Mouse (Mus musculus): ENCODE data around the gene Zswim3. TPM values are rescaled to one million over a fixed set of nuclear protein-coding genes. Genes with fewer than 3 reads are reported as not detected.
"Not testable (repeated sequence)": the region's sequence is repeated elsewhere in the genome, so short reads cannot be mapped to it uniquely, and the experiment has no call there.

Zswim3 gene
- polyA plus RNA-seq, 1 experiment from 2014 or later, result 8.9 TPM

DNA sequence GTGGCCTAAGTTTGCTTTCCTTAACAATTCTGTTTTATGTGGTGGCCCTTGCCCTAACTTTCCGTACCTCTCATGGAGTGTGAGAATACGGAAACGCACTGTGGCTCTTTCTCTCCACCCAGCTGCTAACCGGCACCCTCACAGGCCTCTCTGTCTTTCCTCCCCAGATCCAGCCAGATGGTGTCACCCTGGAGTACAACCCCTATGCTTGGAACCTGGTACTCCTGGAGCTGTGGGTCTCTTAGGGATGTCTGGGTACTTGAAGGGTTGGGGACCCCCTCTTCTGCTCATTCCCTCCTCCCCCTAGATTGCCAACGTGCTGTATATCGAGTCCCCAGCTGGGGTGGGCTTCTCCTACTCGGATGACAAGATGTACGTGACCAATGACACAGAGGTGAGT lies 29.6 kb downstream of the Zswim3 start:
- 44% methylated on average over 8 of the region's 8 CpGs for WGBS
- Histone ChIP-seq H3K27ac (ENCODE audit: low read depth) (no peak overlapping the region), H3K9me3 (ENCODE audit: control insufficient read depth, low read length) (no peaks in the 10 kb centered on the region), H3K36me3 (ENCODE audit: control insufficient read depth, insufficient read depth, low read length) (peaks cover 38% of the 10 kb centered on the region), H3K4me1 (replicated peaks; ENCODE audit: control insufficient read depth, insufficient read depth, low read length) (peaks cover 8% of the 10 kb centered on the region), H3K9ac (ENCODE audit: low read length) (peak overlapping the region; percentile 69), H3K27me3 (replicated peaks; ENCODE audit: control insufficient read depth, insufficient read depth, low read length) (no peaks in the 10 kb centered on the region), H3K4me2 (ENCODE audit: low read length) (peak overlapping the region; percentile 97), H3K4me3 (ENCODE audit: low read depth, low read length) (peak overlapping the region; percentile 79)
- ATAC-seq (replicated peaks; ENCODE audit: low FRiP score, low TSS enrichment, low read depth) (no peak), DNase-seq (ENCODE audit: low spot score) (no peak)

DNA sequence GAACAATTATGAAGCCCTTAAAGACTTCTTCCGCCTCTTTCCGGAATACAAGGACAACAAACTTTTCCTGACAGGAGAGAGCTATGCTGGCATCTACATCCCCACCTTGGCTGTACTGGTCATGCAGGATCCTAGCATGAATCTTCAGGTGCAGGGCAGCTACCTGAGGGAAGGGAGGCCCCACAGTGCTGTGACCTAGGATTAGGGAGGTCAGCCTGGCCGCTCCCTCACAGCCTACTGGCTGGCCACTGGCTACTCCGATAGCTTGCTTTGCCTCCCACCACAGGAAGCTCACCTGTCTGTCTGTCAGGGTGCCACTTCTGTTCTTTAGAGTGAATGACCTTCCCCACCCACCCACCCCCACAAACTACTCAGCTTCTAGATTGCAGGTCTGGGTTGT lies 30.3 kb downstream of the Zswim3 start:
- Histone ChIP-seq H3K27ac (ENCODE audit: low read depth) (no peak overlapping the region), H3K4me1 (replicated peaks; ENCODE audit: control insufficient read depth, insufficient read depth, low read length) (peaks cover 8% of the 10 kb centered on the region), H3K4me2 (ENCODE audit: low read length) (no peak overlapping the region), H3K9me3 (ENCODE audit: control insufficient read depth, low read length) (no peaks in the 10 kb centered on the region), H3K4me3 (ENCODE audit: low read depth, low read length) (no peak overlapping the region), H3K36me3 (ENCODE audit: control insufficient read depth, insufficient read depth, low read length) (peaks cover 44% of the 10 kb centered on the region), H3K9ac (ENCODE audit: low read length) (no peak overlapping the region), H3K27me3 (replicated peaks; ENCODE audit: control insufficient read depth, insufficient read depth, low read length) (no peaks in the 10 kb centered on the region)
- ATAC-seq (replicated peaks; ENCODE audit: low FRiP score, low TSS enrichment, low read depth) (no peak), DNase-seq (ENCODE audit: low spot score) (no peak)
- 96% methylated on average over 4 of the region's 4 CpGs for WGBS

GRCm38 (mm10) chr2:164845782-164846181 lies 40.9 kb downstream of the Zswim3 start:
- Histone ChIP-seq H3K36me3 (ENCODE audit: control insufficient read depth, insufficient read depth, low read length) (no peaks in the 10 kb centered on the region), H3K4me2 (ENCODE audit: low read length) (no peak overlapping the region), H3K9me3 (ENCODE audit: control insufficient read depth, low read length) (no peaks in the 10 kb centered on the region), H3K4me1 (replicated peaks; ENCODE audit: control insufficient read depth, insufficient read depth, low read length) (no peaks in the 10 kb centered on the region), H3K27ac (ENCODE audit: low read depth) (no peak overlapping the region), H3K4me3 (ENCODE audit: low read depth, low read length) (no peak overlapping the region), H3K27me3 (replicated peaks; ENCODE audit: control insufficient read depth, insufficient read depth, low read length) (no peaks in the 10 kb centered on the region), H3K9ac (ENCODE audit: low read length) (no peak overlapping the region)
- no peak for DNase-seq (ENCODE audit: low spot score)
- no peak for ATAC-seq (replicated peaks; ENCODE audit: low FRiP score, low TSS enrichment, low read depth)
- 55% methylated on average over 3 of the region's 3 CpGs for WGBS

DNA sequence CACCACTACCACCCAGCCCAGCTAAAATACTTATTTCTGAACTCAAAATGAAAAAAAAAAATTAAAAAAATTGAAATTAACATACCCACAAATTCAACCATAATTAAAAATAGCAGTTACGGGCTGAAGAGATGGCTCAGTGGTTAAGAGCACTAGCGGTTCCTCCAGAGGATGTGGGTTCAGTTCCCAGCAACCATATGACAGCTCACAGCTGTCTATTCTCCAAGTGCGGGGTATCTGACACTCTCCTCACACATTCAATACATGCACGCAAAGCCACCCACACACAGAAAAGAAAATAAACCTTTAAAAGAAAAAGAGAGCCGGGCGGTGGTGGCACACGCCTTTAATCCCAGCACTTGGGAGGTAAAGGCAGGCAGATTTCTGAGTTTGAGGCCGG lies 45.2 kb downstream of the Zswim3 start:
- H3K9me3 ChIP-seq (ENCODE audit: control insufficient read depth, low read length), result no peaks in the 10 kb centered on the region
- no peak overlapping the region for H3K9ac ChIP-seq (ENCODE audit: low read length)
- H3K4me2 ChIP-seq (ENCODE audit: low read length), result no peak overlapping the region
- 77% methylated on average over 8 of the region's 8 CpGs for WGBS
- no peaks in the 10 kb centered on the region for H3K4me1 ChIP-seq (replicated peaks; ENCODE audit: control insufficient read depth, insufficient read depth, low read length)
- H3K27ac ChIP-seq (ENCODE audit: low read depth), result no peak overlapping the region
- no peaks in the 10 kb centered on the region; the same call in 1 of the 2 replicates for H3K27me3 ChIP-seq (replicated peaks; ENCODE audit: control insufficient read depth, insufficient read depth, low read length)
- no peak overlapping the region for H3K4me3 ChIP-seq (ENCODE audit: low read depth, low read length)
- no peak for DNase-seq (ENCODE audit: low spot score)
- ATAC-seq (replicated peaks; ENCODE audit: low FRiP score, low TSS enrichment, low read depth), result no peak
- no peaks in the 10 kb centered on the region for H3K36me3 ChIP-seq (ENCODE audit: control insufficient read depth, insufficient read depth, low read length)

- ATAC-seq (replicated peaks; ENCODE audit: low FRiP score, low TSS enrichment, low read depth); H3K27ac ChIP-seq (ENCODE audit: low read depth); H3K4me2 ChIP-seq (ENCODE audit: low read length); DNase-seq (ENCODE audit: low spot score); H3K36me3 ChIP-seq (ENCODE audit: control insufficient read depth, insufficient read depth, low read length); H3K9me3 ChIP-seq (ENCODE audit: control insufficient read depth, low read length); H3K9ac ChIP-seq (ENCODE audit: low read length); H3K4me3 ChIP-seq (ENCODE audit: low read depth, low read length): not testable (repeated sequence)
- WGBS, result 85% methylated on average over 5 of the region's 5 CpGs
- Histone ChIP-seq H3K4me1 (replicated peaks; ENCODE audit: control insufficient read depth, insufficient read depth, low read length) (peaks cover 19% of the 10 kb centered on the region; the same call in 1 of the 2 replicates), H3K27me3 (replicated peaks; ENCODE audit: control insufficient read depth, insufficient read depth, low read length) (peaks cover 33% of the 10 kb centered on the region)
Observed at GRCm38 (mm10) chr2:164855572-164855971, 50.7 kb downstream of the Zswim3 start.

DNA sequence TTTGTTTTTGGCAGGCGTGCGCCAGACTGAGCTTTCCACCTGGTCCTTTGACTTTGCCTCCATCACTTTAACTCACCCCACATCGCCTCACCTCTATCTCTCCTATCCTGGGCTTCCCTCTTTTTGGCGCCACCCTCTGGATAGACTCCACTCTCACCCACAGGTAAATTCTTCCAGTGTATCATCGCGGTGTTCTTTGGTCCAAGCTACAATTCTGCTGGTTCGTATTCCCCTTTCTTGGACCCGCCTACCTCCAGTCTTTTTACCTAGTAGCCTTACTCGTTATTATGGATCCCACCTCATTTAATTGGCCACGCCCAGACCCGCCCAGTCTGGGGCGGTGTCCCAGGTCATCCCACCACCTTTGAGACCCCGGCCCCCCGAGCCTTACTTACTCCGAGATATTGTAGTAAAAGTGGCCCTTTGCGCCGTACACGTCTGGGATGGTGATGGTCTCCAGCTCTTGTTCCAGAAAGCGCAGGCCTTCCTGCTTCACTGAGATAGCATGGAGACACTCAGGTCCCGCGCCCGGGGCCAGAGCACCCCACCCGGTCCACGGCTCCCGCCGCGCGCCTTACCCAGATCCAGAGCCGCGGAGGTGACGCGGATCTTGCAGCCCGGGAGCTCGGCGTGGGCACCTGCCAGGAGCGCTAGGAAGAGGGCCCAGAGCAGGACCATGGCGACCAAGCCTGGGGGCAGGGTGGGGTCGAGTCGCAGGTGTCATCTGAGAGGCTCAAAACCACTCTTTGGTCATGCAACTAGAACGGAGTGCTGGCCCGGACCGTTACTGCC lies 51.6 kb downstream of the Zswim3 start:
- H3K27ac ChIP-seq (ENCODE audit: low read depth), result no peak overlapping the region
- peak overlapping the region; percentile 96 for H3K4me2 ChIP-seq (ENCODE audit: low read length)
- H3K4me1 ChIP-seq (replicated peaks; ENCODE audit: control insufficient read depth, insufficient read depth, low read length), result peaks cover 20% of the 10 kb centered on the region; the same call in 1 of the 2 replicates
- peak; percentile 29; the same call in 1 of the 2 replicates for ATAC-seq (replicated peaks; ENCODE audit: low FRiP score, low TSS enrichment, low read depth)
- peak overlapping the region; percentile 58 for H3K4me3 ChIP-seq (ENCODE audit: low read depth, low read length)
- H3K36me3 ChIP-seq (ENCODE audit: control insufficient read depth, insufficient read depth, low read length), result no peaks in the 10 kb centered on the region
- H3K27me3 ChIP-seq (replicated peaks; ENCODE audit: control insufficient read depth, insufficient read depth, low read length), result peaks cover 33% of the 10 kb centered on the region
- no peak for DNase-seq (ENCODE audit: low spot score)
- no peaks in the 10 kb centered on the region for H3K9me3 ChIP-seq (ENCODE audit: control insufficient read depth, low read length)
- peak overlapping the region; percentile 12; the same call in 1 of the 2 replicates for H3K9ac ChIP-seq (ENCODE audit: low read length)
- 2% methylated on average over 42 of the region's 42 CpGs for WGBS

DNA sequence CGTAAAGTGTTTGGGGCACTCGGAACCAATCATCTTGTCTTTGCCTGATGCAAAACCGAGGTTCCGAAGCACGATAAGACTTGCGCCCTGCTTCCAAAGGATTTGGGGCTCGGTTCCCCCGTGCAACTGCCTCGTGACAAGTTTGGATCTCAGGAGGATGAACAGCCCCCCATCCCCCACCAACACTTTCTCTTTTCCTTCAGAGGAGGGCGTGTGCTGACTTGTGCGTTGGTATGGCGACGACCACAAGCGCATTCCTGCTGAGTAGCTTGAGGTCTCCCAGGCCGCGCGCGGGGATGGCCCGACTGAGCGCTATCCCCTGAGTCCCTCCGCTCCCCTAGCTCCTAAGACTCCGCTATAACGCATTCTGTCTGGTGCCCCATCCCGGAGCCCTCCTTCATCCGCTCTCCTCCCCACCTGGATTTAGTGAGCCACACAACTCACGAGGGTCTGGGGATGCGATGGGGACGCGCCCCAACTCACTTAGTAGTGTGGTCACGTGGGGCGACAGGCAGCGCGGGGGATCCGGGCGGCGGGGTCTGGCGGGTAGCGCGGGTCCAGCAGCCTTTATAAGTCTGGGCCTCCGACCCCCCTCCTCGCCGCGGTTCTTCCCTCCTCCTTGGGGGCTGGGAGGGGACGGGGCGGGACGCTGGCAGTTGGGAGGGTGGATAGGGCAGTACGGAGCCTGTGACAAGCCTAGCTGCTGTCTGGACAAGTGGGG lies 52.4 kb downstream of the Zswim3 start, which contains the start of gene Pltp:
Gene Pltp, minus strand, starts transcription at position 611 of the 721 bp plus-strand sequence.
- H3K9me3 ChIP-seq (ENCODE audit: control insufficient read depth, low read length), result no peaks in the 10 kb centered on the region
- under 1% methylated on average over 47 of the region's 47 CpGs for WGBS
- H3K9ac ChIP-seq (ENCODE audit: low read length), result peak within 1 kb of the TSS; percentile 48
- H3K4me1 ChIP-seq (replicated peaks; ENCODE audit: control insufficient read depth, insufficient read depth, low read length), result peaks cover 27% of the 10 kb centered on the region; the same call in 1 of the 2 replicates
- peak within 1 kb of the TSS; percentile 58 for H3K4me3 ChIP-seq (ENCODE audit: low read depth, low read length)
- DNase-seq (ENCODE audit: low spot score) (peak; percentile 77), ATAC-seq (replicated peaks; ENCODE audit: low FRiP score, low TSS enrichment, low read depth) (peak; percentile 70)
- no peak within 1 kb of the TSS; the same call in 1 of the 2 replicates for H3K27ac ChIP-seq (ENCODE audit: low read depth)
- no peaks in the 10 kb centered on the region for H3K36me3 ChIP-seq (ENCODE audit: control insufficient read depth, insufficient read depth, low read length)
- H3K27me3 ChIP-seq (replicated peaks; ENCODE audit: control insufficient read depth, insufficient read depth, low read length), result peaks cover 33% of the 10 kb centered on the region
- peak within 1 kb of the TSS; percentile 96 for H3K4me2 ChIP-seq (ENCODE audit: low read length)

DNA sequence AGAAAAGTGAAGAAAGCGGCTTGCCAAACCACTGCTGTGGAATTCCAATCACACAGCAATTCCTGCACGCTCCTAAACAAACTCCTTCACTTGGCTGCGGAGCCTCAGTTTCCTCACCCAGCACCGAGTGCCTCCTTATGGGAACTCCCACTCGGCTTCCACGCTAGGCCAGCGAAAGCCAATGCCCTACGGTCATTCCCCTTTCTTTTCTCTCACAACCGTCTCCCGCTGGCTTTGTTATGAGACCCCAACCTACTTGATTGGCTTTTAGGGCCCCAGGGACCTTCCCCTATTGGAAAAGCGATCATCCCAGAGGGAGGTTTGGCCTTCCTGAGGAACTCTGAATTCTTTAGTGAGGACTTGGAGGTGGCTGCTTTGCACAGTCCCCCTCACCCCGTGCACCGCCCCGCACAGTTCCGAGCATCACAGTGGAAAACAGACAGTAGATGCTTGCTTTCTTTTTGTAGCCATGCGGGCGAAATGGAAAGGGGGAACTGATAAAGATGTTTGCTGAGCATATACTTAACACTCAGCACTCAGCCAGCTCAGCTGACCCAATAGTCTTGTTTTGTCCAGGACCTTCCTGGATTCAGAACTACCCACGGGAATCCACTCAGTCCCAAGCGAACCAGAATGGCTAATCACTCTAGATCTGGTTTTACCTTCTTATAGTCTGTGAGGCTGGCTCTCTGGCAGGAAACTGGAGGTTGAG lies 53.1 kb downstream of the Zswim3 start:
- H3K27ac ChIP-seq (ENCODE audit: low read depth), result no peak overlapping the region
- 10% methylated on average over 19 of the region's 19 CpGs for WGBS

More for the DNA sequence above, 53.1 kb downstream of the Zswim3 start:
- peak overlapping the region; percentile 58 for H3K4me3 ChIP-seq (ENCODE audit: low read depth, low read length)
- ATAC-seq (replicated peaks; ENCODE audit: low FRiP score, low TSS enrichment, low read depth) (no peak), DNase-seq (ENCODE audit: low spot score) (no peak)
- H3K36me3 ChIP-seq (ENCODE audit: control insufficient read depth, insufficient read depth, low read length), result no peaks in the 10 kb centered on the region
- H3K4me2 ChIP-seq (ENCODE audit: low read length), result peak overlapping the region; percentile 96
- peak overlapping the region; percentile 48 for H3K9ac ChIP-seq (ENCODE audit: low read length)
- H3K27me3 ChIP-seq (replicated peaks; ENCODE audit: control insufficient read depth, insufficient read depth, low read length), result peaks cover 33% of the 10 kb centered on the region
- H3K9me3 ChIP-seq (ENCODE audit: control insufficient read depth, low read length), result no peaks in the 10 kb centered on the region
- peaks cover 31% of the 10 kb centered on the region; the same call in 1 of the 2 replicates for H3K4me1 ChIP-seq (replicated peaks; ENCODE audit: control insufficient read depth, insufficient read depth, low read length)

Data from intestine, embryonic 14.5 days (tissue).